Mouse (Mus musculus) intestine, embryonic 16.5 days (tissue): ENCODE data around the gene Bfsp2. TPM values are rescaled to one million over a fixed set of nuclear protein-coding genes. Genes with fewer than 3 reads are reported as not detected.
A peak's percentile ranks its signal among the peaks of the same experiment; 100 is the strongest.

Experiments
- ATAC-seq: fragments of 200-750 bp; cut with Nextera tagmentation; 2 replicates; pipeline ENCODE4 v1.8.0; 2017; ENCODE audit warnings: moderate TSS enrichment, moderate library complexity
- H3K27ac ChIP-seq: fragments of 300-500 bp; sonication (generic); 2 replicates; pipeline ENCODE4 v1.5.1; 2014; ENCODE audit warnings: mild to moderate bottlenecking, low read length
- H3K27me3 ChIP-seq: fragments of 300-500 bp; sonication (generic); replicated peaks from 2 replicates; pipeline ENCODE4 v1.6.1; 2014; ENCODE audit warnings: low read length, control low read depth, mixed read lengths; ENCODE audit not compliant: control insufficient read depth, insufficient read depth
- H3K36me3 ChIP-seq: fragments of 300-500 bp; sonication (generic); 2 replicates; pipeline ENCODE4 v1.6.1; 2014; ENCODE audit warnings: low read length, control low read depth; ENCODE audit not compliant: control insufficient read depth, insufficient read depth
- H3K4me1 ChIP-seq: fragments of 300-500 bp; sonication (generic); 2 replicates; pipeline ENCODE4 v1.6.1; 2014; ENCODE audit warnings: low read length, control low read depth, mixed read lengths; ENCODE audit not compliant: control insufficient read depth, insufficient read depth
- H3K4me2 ChIP-seq: fragments of 300-500 bp; sonication (generic); 2 replicates; pipeline ENCODE4 v1.6.1; 2014; ENCODE audit warnings: low read depth, low read length, control low read depth
- H3K4me3 ChIP-seq: fragments of 300-500 bp; sonication (generic); 2 replicates; pipeline ENCODE4 v1.5.1; 2014; ENCODE audit warnings: mild to moderate bottlenecking, low read length
- H3K9ac ChIP-seq: fragments of 300-500 bp; sonication (generic); 2 replicates; pipeline ENCODE4 v1.6.1; 2014; ENCODE audit warnings: low read depth, low read length
- H3K9me3 ChIP-seq: fragments of 300-500 bp; sonication (generic); 2 replicates; pipeline ENCODE4 v1.6.1; 2016; ENCODE audit warnings: low read length, control low read depth; ENCODE audit not compliant: control insufficient read depth
- WGBS: fragments of 180-500 bp; shearing (Covaris S2); extraction: QIAGEN DNeasy Blood & Tissue Kit; methylation state at CpG from one replicate; pipeline ENCODE4 v1.1.7; 2014; 5-methylcytosine and 5-hydroxymethylcytosine counted together
- polyA plus RNA-seq: library from polyadenylated mRNA; unstranded; fragments of >200 nt; fragmentation: Nextera tagmentation; extraction: Ambion mirVana; gene quantifications from 2 replicates; pipeline ENCODE4 v1.2.1, GENCODE M21; 2015

Bfsp2 gene
- not detected in 2 replicates for polyA plus RNA-seq

- WGBS, result 78% methylated on average over 9 of the region's 9 CpGs
- Histone ChIP-seq H3K4me3 (no peak within 1 kb of the TSS), H3K4me2 (no peak within 1 kb of the TSS), H3K9ac (no peak within 1 kb of the TSS), H3K9me3 (no peaks in the 10 kb centered on the region), H3K27me3 (no peaks in the 10 kb centered on the region), H3K36me3 (no peaks in the 10 kb centered on the region), H3K4me1 (no peaks in the 10 kb centered on the region), H3K27ac (no peak within 1 kb of the TSS)
- no peak for ATAC-seq
Observed at GRCm38 (mm10) chr9:103480044-103480576, at the start of gene Bfsp2. TSS of gene Bfsp2 (minus strand) at chr9:103480420.

- H3K9ac ChIP-seq, result no peak overlapping the region
- no peaks in the 10 kb centered on the region for H3K4me1 ChIP-seq
- no peak overlapping the region for H3K4me2 ChIP-seq
- no peaks in the 10 kb centered on the region for H3K27me3 ChIP-seq
- ATAC-seq, result 0 out of 2 replicates have a peak, but pooled peaks have one; percentile 21
- H3K4me3 ChIP-seq, result no peak overlapping the region
- no peak overlapping the region for H3K27ac ChIP-seq
- no peaks in the 10 kb centered on the region for H3K9me3 ChIP-seq
- no peaks in the 10 kb centered on the region for H3K36me3 ChIP-seq
- 19% methylated on average over 10 of the region's 10 CpGs for WGBS
Observed at GRCm38 (mm10) chr9:103525041-103525537, 44.9 kb upstream of the Bfsp2 start.

- no peaks in the 10 kb centered on the region for H3K9me3 ChIP-seq
- 48% methylated on average over 5 of the region's 5 CpGs for WGBS
- no peak overlapping the region for H3K4me2 ChIP-seq
- ATAC-seq, result no peak
- H3K4me3 ChIP-seq, result no peak overlapping the region
- no peaks in the 10 kb centered on the region for H3K27me3 ChIP-seq
- H3K27ac ChIP-seq, result no peak overlapping the region
- no peaks in the 10 kb centered on the region for H3K36me3 ChIP-seq
- H3K4me1 ChIP-seq, result no peaks in the 10 kb centered on the region
- no peak overlapping the region for H3K9ac ChIP-seq
Observed at GRCm38 (mm10) chr9:103524600-103524999, 44.4 kb upstream of the Bfsp2 start.

GRCm38 (mm10) chr9:103523742-103524403 lies 43.7 kb upstream of the Bfsp2 start:
- no peak overlapping the region for H3K4me3 ChIP-seq
- no peaks in the 10 kb centered on the region for H3K4me1 ChIP-seq
- no peaks in the 10 kb centered on the region for H3K9me3 ChIP-seq
- 62% methylated on average over 7 of the region's 7 CpGs for WGBS
- no peaks in the 10 kb centered on the region for H3K36me3 ChIP-seq
- no peak overlapping the region for H3K4me2 ChIP-seq
- H3K27ac ChIP-seq, result no peak overlapping the region
- no peak for ATAC-seq
- no peaks in the 10 kb centered on the region for H3K27me3 ChIP-seq
- H3K9ac ChIP-seq, result no peak overlapping the region

GRCm38 (mm10) chr9:103523008-103523407 lies 42.8 kb upstream of the Bfsp2 start:
- WGBS, result 25% methylated on average over 6 of the region's 6 CpGs

GRCm38 (mm10) chr9:103513884-103514283 lies 33.7 kb upstream of the Bfsp2 start:
- H3K4me1 ChIP-seq, result no peaks in the 10 kb centered on the region
- no peak overlapping the region for H3K9ac ChIP-seq
- no peak for ATAC-seq
- H3K4me3 ChIP-seq, result no peak overlapping the region
- 68% methylated on average over 2 of the region's 2 CpGs for WGBS
- H3K27ac ChIP-seq, result no peak overlapping the region
- H3K27me3 ChIP-seq, result no peaks in the 10 kb centered on the region
- no peak overlapping the region for H3K4me2 ChIP-seq
- no peaks in the 10 kb centered on the region for H3K9me3 ChIP-seq
- H3K36me3 ChIP-seq, result no peaks in the 10 kb centered on the region

More at GRCm38 (mm10) chr9:103523008-103523407, 42.8 kb upstream of the Bfsp2 start:
- Histone ChIP-seq H3K4me1 (no peaks in the 10 kb centered on the region), H3K27ac (no peak overlapping the region), H3K9ac (no peak overlapping the region), H3K4me2 (no peak overlapping the region), H3K4me3 (no peak overlapping the region), H3K27me3 (no peaks in the 10 kb centered on the region), H3K36me3 (no peaks in the 10 kb centered on the region), H3K9me3 (no peaks in the 10 kb centered on the region)
- ATAC-seq, result no peak

GRCm38 (mm10) chr9:103512257-103512656 lies 32.0 kb upstream of the Bfsp2 start:
- H3K4me2 ChIP-seq, result no peak overlapping the region
- H3K27me3 ChIP-seq, result no peaks in the 10 kb centered on the region
- H3K27ac ChIP-seq, result no peak overlapping the region
- H3K4me1 ChIP-seq, result peaks cover 4% of the 10 kb centered on the region
- no peak overlapping the region for H3K9ac ChIP-seq
- no peak overlapping the region for H3K4me3 ChIP-seq
- ATAC-seq, result no peak
- 84% methylated on average over 6 of the region's 6 CpGs for WGBS
- no peaks in the 10 kb centered on the region for H3K36me3 ChIP-seq
- no peaks in the 10 kb centered on the region for H3K9me3 ChIP-seq

GRCm38 (mm10) chr9:103506968-103507584 lies 26.9 kb upstream of the Bfsp2 start:
- H3K4me1 ChIP-seq, result peaks cover 8% of the 10 kb centered on the region
- no peaks in the 10 kb centered on the region for H3K36me3 ChIP-seq
- 43% methylated on average over 7 of the region's 7 CpGs for WGBS
- no peaks in the 10 kb centered on the region for H3K9me3 ChIP-seq
- H3K27me3 ChIP-seq, result no peaks in the 10 kb centered on the region
- peak; percentile 91 for ATAC-seq
- peak overlapping the region; percentile 59; the same call in 1 of the 2 replicates for H3K27ac ChIP-seq
- H3K9ac ChIP-seq, result no peak overlapping the region
- 0 out of 2 replicates have a peak overlapping the region, but pooled peaks have one; percentile 5 for H3K4me2 ChIP-seq
- H3K4me3 ChIP-seq, result no peak overlapping the region

- 65% methylated on average over 5 of the region's 5 CpGs for WGBS
- H3K9ac ChIP-seq, result no peak overlapping the region
- no peaks in the 10 kb centered on the region for H3K36me3 ChIP-seq
- H3K27me3 ChIP-seq, result no peaks in the 10 kb centered on the region
- no peak overlapping the region for H3K4me2 ChIP-seq
- H3K4me1 ChIP-seq, result peaks cover 13% of the 10 kb centered on the region
- no peak overlapping the region for H3K4me3 ChIP-seq
- no peak overlapping the region for H3K27ac ChIP-seq
- ATAC-seq, result no peak
- H3K9me3 ChIP-seq, result no peaks in the 10 kb centered on the region
Observed at GRCm38 (mm10) chr9:103505067-103505466, 24.8 kb upstream of the Bfsp2 start.
